Mouse (Mus musculus) liver, adult 2 months (tissue): Measurements from ENCODE around the gene Ttc27. TPM values are rescaled to one million over a fixed set of nuclear protein-coding genes. Genes with fewer than 3 reads are reported as not detected.

Source experiments
- DNase-seq: peaks from one replicate; pipeline ENCODE4 v3.0.0-alpha.2; 2011; ENCODE audit warnings: low read depth, low spot score; ENCODE audit errors: extremely low read depth
- H3K27ac ChIP-seq: fragments of 200-500 bp; replicated peaks from 2 replicates; pipeline ENCODE4 v1.5.1; 2012; ENCODE audit warnings: low read depth, mild to moderate bottlenecking, control low read depth, inconsistent platforms, low read length; ENCODE audit not compliant: insufficient read depth
- H3K27me3 ChIP-seq: fragments of 200-500 bp; 2 replicates; pipeline ENCODE4 v1.6.1; 2012; ENCODE audit warnings: mild to moderate bottlenecking, moderate library complexity, low read length, inconsistent platforms; ENCODE audit not compliant: control insufficient read depth, insufficient read depth
- H3K36me3 ChIP-seq: fragments of 200-500 bp; 2 replicates; pipeline ENCODE4 v1.6.1; 2012; ENCODE audit warnings: low read length, inconsistent platforms; ENCODE audit not compliant: control insufficient read depth, insufficient read depth
- H3K4me1 ChIP-seq: fragments of 200-500 bp; 2 replicates; pipeline ENCODE4 v1.6.1; 2011; ENCODE audit warnings: low read length; ENCODE audit not compliant: control insufficient read depth, insufficient read depth
- H3K4me3 ChIP-seq: fragments of 200-500 bp; 2 replicates; pipeline ENCODE4 v1.5.1; 2011; ENCODE audit warnings: low read depth, mild to moderate bottlenecking, control low read depth, low read length, moderate library complexity; ENCODE audit not compliant: insufficient read depth
- H3K79me2 ChIP-seq: fragments of 200-500 bp; 2 replicates; pipeline ENCODE4 v1.6.1; 2012; ENCODE audit warnings: inconsistent platforms, mild to moderate bottlenecking, low read length, moderate library complexity; ENCODE audit not compliant: control insufficient read depth, insufficient read depth
- H3K9ac ChIP-seq: fragments of 200-500 bp; 2 replicates; pipeline ENCODE4 v1.6.1; 2012; ENCODE audit warnings: low read depth, mild to moderate bottlenecking, control low read depth, inconsistent platforms, low read length
- CTCF ChIP-seq: fragments of 200-500 bp; IDR thresholded peaks from 2 replicates; pipeline ENCODE4 v1.5.1; 2011; ENCODE audit warnings: low read depth, low read length, control low read depth
- POLR2A ChIP-seq: fragments of 200-500 bp; IDR thresholded peaks from 2 replicates; pipeline ENCODE4 v1.6.1; 2011; ENCODE audit warnings: low read length, control low read depth; ENCODE audit not compliant: insufficient read depth; ENCODE audit errors: extremely low read depth
- WGBS: fragments of 180-500 bp; shearing (Covaris S2); methylation state at CpG from one replicate; pipeline ENCODE4 v1.1.7; 2018; 5-methylcytosine and 5-hydroxymethylcytosine counted together
- polyA plus RNA-seq: library from polyadenylated mRNA; depleted of rRNA; stranded (reverse); fragments of >200 nt; gene quantifications from 2 replicates; pipeline ENCODE4 v1.2.3, GENCODE M21; 2012
- total RNA-seq: library from RNA; depleted of rRNA; stranded (reverse); fragments of >200 nt; gene quantifications from 2 replicates; pipeline ENCODE4 v1.2.3, GENCODE M21; 2014

Gene Ttc27
- total and polyA plus RNA-seq, 2 experiments, result 2.8 to 12.4 TPM

DNA sequence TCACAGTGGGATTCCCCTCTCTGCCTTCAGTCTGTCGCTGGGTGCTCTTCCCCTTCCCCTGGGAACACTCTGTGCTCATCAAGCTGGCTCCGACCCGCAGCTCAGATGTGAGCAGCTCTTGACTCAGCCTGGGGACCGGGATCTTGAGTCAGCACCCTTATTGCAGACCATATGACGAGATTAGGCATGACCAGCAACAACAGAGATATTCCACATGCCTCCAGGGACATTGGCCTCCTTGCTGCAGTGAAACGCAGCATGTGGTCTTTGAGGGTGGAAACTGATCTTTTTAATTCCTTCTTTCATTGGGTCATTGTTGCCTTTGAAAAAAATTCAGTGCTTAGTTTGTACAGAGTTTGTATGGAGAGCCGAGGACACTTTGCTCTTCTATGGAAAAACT, 169.5 kb downstream of the Ttc27 start:
- H3K27me3 ChIP-seq, result no peaks in the 10 kb centered on the region
- 75% methylated on average over 7 of the region's 7 CpGs for WGBS
- H3K4me3 ChIP-seq, result no peak overlapping the region
- H3K79me2 ChIP-seq, result no peaks in the 10 kb centered on the region
- peak; percentile 1 for DNase-seq
- H3K9ac ChIP-seq, result no peak overlapping the region
- TF ChIP-seq POLR2A (no peak), CTCF (no peak)
- H3K4me1 ChIP-seq, result no peaks in the 10 kb centered on the region
- no peak overlapping the region for H3K27ac ChIP-seq
- no peaks in the 10 kb centered on the region for H3K36me3 ChIP-seq

DNA sequence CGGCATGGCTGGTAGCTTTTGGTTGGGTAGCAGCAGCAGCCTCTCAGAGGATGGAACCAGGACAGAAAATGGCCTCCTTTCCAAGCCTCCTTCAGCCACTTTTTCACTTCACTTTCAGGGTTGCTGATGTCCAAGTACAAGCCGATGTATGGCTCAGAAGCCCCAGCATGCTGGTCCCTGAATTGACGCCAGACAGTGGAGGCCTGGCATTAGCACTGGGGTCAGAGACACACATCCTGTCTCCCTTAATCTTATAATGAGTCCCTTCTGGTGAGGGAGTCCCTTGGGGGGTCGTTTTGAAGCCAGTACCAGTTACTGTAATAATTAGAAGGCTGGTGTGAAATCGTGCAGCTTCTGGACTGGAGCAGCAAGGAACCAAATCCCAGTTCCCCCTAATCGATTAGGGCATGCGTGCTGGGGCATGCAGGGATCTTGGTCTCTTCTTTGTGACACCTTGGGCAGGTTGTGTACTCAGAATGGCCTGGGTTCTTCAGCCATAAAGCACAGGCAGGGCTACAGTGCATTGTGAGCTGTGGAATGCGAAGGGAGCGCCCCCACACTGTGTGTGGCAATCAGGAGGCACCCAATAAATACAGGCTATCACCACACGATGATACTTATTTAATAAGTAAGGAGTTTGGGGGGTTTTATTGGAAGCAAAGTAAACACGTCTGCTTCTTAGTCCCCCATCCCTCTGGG, 171.5 kb downstream of the Ttc27 start:
- Histone ChIP-seq H3K4me3 (no peak overlapping the region), H3K36me3 (no peaks in the 10 kb centered on the region), H3K79me2 (no peaks in the 10 kb centered on the region), H3K9ac (no peak overlapping the region), H3K27ac (no peak overlapping the region), H3K27me3 (no peaks in the 10 kb centered on the region), H3K4me1 (no peaks in the 10 kb centered on the region)
- WGBS, result 76% methylated on average over 11 of the region's 11 CpGs
- no peak for DNase-seq
- no peak for TF ChIP-seq CTCF
- no peak for TF ChIP-seq POLR2A

- Histone ChIP-seq H3K4me1 (no peaks in the 10 kb centered on the region), H3K27ac (no peak overlapping the region), H3K9ac (no peak overlapping the region), H3K27me3 (no peaks in the 10 kb centered on the region), H3K4me3 (no peak overlapping the region), H3K79me2 (no peaks in the 10 kb centered on the region), H3K36me3 (no peaks in the 10 kb centered on the region)
- 94% methylated on average over 11 of the region's 11 CpGs for WGBS
- TF ChIP-seq CTCF, result no peak
- TF ChIP-seq POLR2A, result no peak
- DNase-seq, result no peak
Measured at GRCm38 (mm10) chr17:74889535-74890117, 172.1 kb downstream of the Ttc27 start.

DNA sequence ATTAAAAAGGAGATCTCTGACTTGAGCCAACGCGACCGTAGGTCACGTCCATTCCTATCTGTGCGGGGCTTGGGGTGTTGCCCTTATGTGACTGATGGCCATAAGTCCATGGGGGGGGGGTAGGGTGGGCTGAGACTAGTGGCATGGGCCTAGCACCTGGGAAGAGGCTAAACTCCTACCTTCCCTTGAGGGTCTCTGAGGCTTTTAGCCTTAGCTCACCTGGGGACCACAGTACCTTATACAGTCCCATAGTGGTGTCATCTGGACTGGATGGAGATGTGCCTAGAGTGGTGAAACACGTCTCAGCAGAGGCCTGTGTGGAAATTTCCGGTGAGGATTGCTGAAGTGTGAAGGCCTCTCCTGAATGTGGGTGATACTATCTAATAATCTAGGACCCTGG, 184.9 kb downstream of the Ttc27 start:
- no peak overlapping the region for H3K27ac ChIP-seq
- no peaks in the 10 kb centered on the region for H3K27me3 ChIP-seq
- 96% methylated on average over 7 of the region's 7 CpGs for WGBS
- H3K4me1 ChIP-seq, result no peaks in the 10 kb centered on the region
- no peak overlapping the region for H3K9ac ChIP-seq
- DNase-seq, result no peak
- TF ChIP-seq CTCF (no peak), POLR2A (no peak)
- no peak overlapping the region for H3K4me3 ChIP-seq
- no peaks in the 10 kb centered on the region for H3K36me3 ChIP-seq
- no peaks in the 10 kb centered on the region for H3K79me2 ChIP-seq

DNA sequence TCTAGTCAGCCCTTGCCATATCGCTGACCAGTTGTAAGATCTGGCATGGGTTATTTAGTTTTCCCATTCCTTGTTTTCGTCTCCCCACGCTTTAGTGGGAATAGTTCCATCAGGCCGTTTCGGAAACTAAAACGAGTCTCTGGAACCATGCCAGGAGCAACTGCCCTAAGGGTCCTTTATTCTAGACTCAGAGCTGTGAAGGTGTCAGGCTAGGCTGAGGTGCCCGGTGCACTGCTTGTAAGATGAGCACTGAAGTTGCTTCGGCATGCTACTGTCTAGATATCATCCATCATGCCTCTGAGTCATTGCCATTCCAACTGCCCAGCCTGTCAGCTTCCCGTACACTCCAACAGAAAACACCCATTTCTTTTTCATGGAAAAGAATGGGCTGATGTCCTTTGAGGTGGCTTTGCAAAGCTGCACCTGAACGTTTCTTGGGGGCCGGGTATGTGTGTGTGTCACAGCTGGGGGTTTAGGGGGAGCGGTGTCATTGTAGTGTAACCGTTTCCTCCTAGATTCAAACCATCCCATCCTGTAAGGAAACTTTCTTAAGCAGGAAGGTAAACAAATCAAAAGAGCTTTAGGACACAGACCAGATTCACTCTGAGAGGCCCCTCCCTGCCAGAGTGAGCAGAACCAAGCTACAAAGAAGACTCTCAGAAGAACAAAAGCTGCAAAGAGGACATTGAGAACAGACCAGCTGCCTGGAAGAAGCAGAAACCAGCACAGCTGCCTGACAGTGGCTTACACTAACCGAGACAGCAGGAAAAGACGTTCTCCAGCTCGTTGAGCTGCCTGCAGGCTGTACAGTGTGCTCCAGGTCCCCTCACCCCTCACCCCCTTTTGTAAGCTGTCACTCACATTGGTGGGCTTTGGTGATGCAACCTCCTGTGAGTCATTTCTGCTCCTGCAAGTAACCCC, 186.1 kb downstream of the Ttc27 start:
- H3K27ac ChIP-seq, result no peak overlapping the region
- no peaks in the 10 kb centered on the region for H3K79me2 ChIP-seq
- H3K4me3 ChIP-seq, result no peak overlapping the region
- H3K27me3 ChIP-seq, result no peaks in the 10 kb centered on the region
- H3K36me3 ChIP-seq, result no peaks in the 10 kb centered on the region
- 77% methylated on average over 16 of the region's 16 CpGs for WGBS
- no peaks in the 10 kb centered on the region for H3K4me1 ChIP-seq
- H3K9ac ChIP-seq, result no peak overlapping the region
- no peak for DNase-seq
- TF ChIP-seq POLR2A, result no peak
- no peak for TF ChIP-seq CTCF
